Mouse (Mus musculus): ENCODE data around the gene Nhsl2. TPM values are rescaled to one million over a fixed set of nuclear protein-coding genes. Genes with fewer than 3 reads are reported as not detected.
A peak's percentile ranks its signal among the peaks of the same experiment; 100 is the strongest.

Gene Nhsl2
- polyA plus RNA-seq, 1 experiment from 2014 or later, result 0.76 TPM

GRCm38 (mm10) chrX:102073605-102074325, 224.6 kb downstream of the Nhsl2 start:
- 73% methylated on average over 14 of the region's 14 CpGs for WGBS (ENCODE audit: insufficient replicate concordance)
- Histone ChIP-seq H3K4me1 (replicated peaks) (no peaks in the 10 kb centered on the region), H3K9me3 (replicated peaks) (no peaks in the 10 kb centered on the region), H3K27ac (no peak overlapping the region), H3K36me3 (no peaks in the 10 kb centered on the region), H3K4me3 (replicated peaks) (no peak overlapping the region), H3K9ac (no peak overlapping the region), H3K4me2 (no peak overlapping the region), H3K27me3 (peaks cover 42% of the 10 kb centered on the region)
- DNase-seq (no peak), ATAC-seq (ENCODE audit: low read depth) (no peak)

- Histone ChIP-seq H3K36me3 (no peaks in the 10 kb centered on the region), H3K4me3 (replicated peaks) (no peak overlapping the region), H3K4me1 (replicated peaks) (no peaks in the 10 kb centered on the region), H3K27me3 (peaks cover 37% of the 10 kb centered on the region), H3K27ac (no peak overlapping the region), H3K9me3 (replicated peaks) (no peaks in the 10 kb centered on the region), H3K9ac (no peak overlapping the region), H3K4me2 (no peak overlapping the region)
- DNase-seq, result no peak
- 70% methylated on average over 5 of the region's 5 CpGs for WGBS (ENCODE audit: insufficient replicate concordance)
- no peak for ATAC-seq (ENCODE audit: low read depth)
These were observed 225.2 kb downstream of the Nhsl2 start for GRCm38 (mm10) chrX:102074435-102074834.

- H3K9me3 ChIP-seq (replicated peaks), result no peaks in the 10 kb centered on the region
- peaks cover 30% of the 10 kb centered on the region for H3K27me3 ChIP-seq
These were observed 226.0 kb downstream of the Nhsl2 start for GRCm38 (mm10) chrX:102075158-102075557.

GRCm38 (mm10) chrX:102076886-102077765, 227.9 kb downstream of the Nhsl2 start:
- Histone ChIP-seq H3K9me3 (replicated peaks) (no peaks in the 10 kb centered on the region), H3K4me2 (no peak overlapping the region), H3K9ac (no peak overlapping the region), H3K36me3 (no peaks in the 10 kb centered on the region), H3K27ac (no peak overlapping the region), H3K4me1 (replicated peaks) (no peaks in the 10 kb centered on the region), H3K4me3 (replicated peaks) (no peak overlapping the region), H3K27me3 (peaks cover 10% of the 10 kb centered on the region)
- 61% methylated on average over 7 of the region's 7 CpGs for whole genome bisulfite sequencing (ENCODE audit: insufficient replicate concordance)
- DNase-seq (no peak), ATAC-seq (ENCODE audit: low read depth) (no peak)

More at GRCm38 (mm10) chrX:102075158-102075557, 226.0 kb downstream of the Nhsl2 start:
- H3K9ac ChIP-seq, result no peak overlapping the region
- no peaks in the 10 kb centered on the region for H3K4me1 ChIP-seq (replicated peaks)
- no peak overlapping the region for H3K27ac ChIP-seq
- DNase-seq (no peak), ATAC-seq (ENCODE audit: low read depth) (no peak)
- 77% methylated on average over 4 of the region's 4 CpGs for WGBS (ENCODE audit: insufficient replicate concordance)
- H3K4me3 ChIP-seq (replicated peaks), result no peak overlapping the region
- no peak overlapping the region for H3K4me2 ChIP-seq
- no peaks in the 10 kb centered on the region for H3K36me3 ChIP-seq

- no peak overlapping the region for H3K27ac ChIP-seq
- H3K4me2 ChIP-seq, result no peak overlapping the region
- H3K4me3 ChIP-seq (replicated peaks), result no peak overlapping the region
- H3K9ac ChIP-seq, result no peak overlapping the region
- no peaks in the 10 kb centered on the region for H3K9me3 ChIP-seq (replicated peaks)
- no peak for DNase-seq
- 66% methylated on average over 10 of the region's 10 CpGs for WGBS (ENCODE audit: insufficient replicate concordance)
- no peaks in the 10 kb centered on the region for H3K4me1 ChIP-seq (replicated peaks)
- H3K27me3 ChIP-seq, result peaks cover 6% of the 10 kb centered on the region; the same call in 1 of the 2 replicates
- no peaks in the 10 kb centered on the region for H3K36me3 ChIP-seq
- no peak for ATAC-seq (ENCODE audit: low read depth)
These were observed 231.9 kb downstream of the Nhsl2 start for GRCm38 (mm10) chrX:102081076-102081475.

GRCm38 (mm10) chrX:102081573-102082279, 232.5 kb downstream of the Nhsl2 start:
- Histone ChIP-seq H3K27ac (no peak overlapping the region), H3K27me3 (peaks cover 6% of the 10 kb centered on the region; the same call in 1 of the 2 replicates), H3K4me2 (no peak overlapping the region), H3K4me3 (replicated peaks) (no peak overlapping the region), H3K9ac (no peak overlapping the region), H3K4me1 (replicated peaks) (no peaks in the 10 kb centered on the region), H3K9me3 (replicated peaks) (no peaks in the 10 kb centered on the region), H3K36me3 (no peaks in the 10 kb centered on the region)
- no peak for ATAC-seq (ENCODE audit: low read depth)
- DNase-seq, result no peak
- WGBS (ENCODE audit: insufficient replicate concordance), result 67% methylated on average over 7 of the region's 7 CpGs

- DNase-seq (no peak), ATAC-seq (ENCODE audit: low read depth) (no peak)
- H3K27me3 ChIP-seq, result peaks cover 6% of the 10 kb centered on the region; the same call in 1 of the 2 replicates
- no peak overlapping the region for H3K9ac ChIP-seq
- H3K4me1 ChIP-seq (replicated peaks), result no peaks in the 10 kb centered on the region
- H3K4me2 ChIP-seq, result no peak overlapping the region
- WGBS (ENCODE audit: insufficient replicate concordance), result 53% methylated on average over 5 of the region's 5 CpGs
- H3K27ac ChIP-seq, result no peak overlapping the region
- H3K4me3 ChIP-seq (replicated peaks), result no peak overlapping the region
- H3K36me3 ChIP-seq, result no peaks in the 10 kb centered on the region
- H3K9me3 ChIP-seq (replicated peaks), result no peaks in the 10 kb centered on the region
These were observed 233.2 kb downstream of the Nhsl2 start for GRCm38 (mm10) chrX:102082340-102082739.

GRCm38 (mm10) chrX:102085798-102086443, 236.7 kb downstream of the Nhsl2 start:
- DNase-seq, result no peak
- Histone ChIP-seq H3K36me3 (no peaks in the 10 kb centered on the region), H3K27me3 (peaks cover 6% of the 10 kb centered on the region; the same call in 1 of the 2 replicates), H3K4me2 (no peak overlapping the region), H3K27ac (no peak overlapping the region), H3K4me3 (replicated peaks) (no peak overlapping the region), H3K9ac (no peak overlapping the region), H3K9me3 (replicated peaks) (no peaks in the 10 kb centered on the region), H3K4me1 (replicated peaks) (no peaks in the 10 kb centered on the region)
- peak; percentile 54 for ATAC-seq (ENCODE audit: low read depth)
- WGBS (ENCODE audit: insufficient replicate concordance), result 55% methylated on average over 8 of the region's 8 CpGs

GRCm38 (mm10) chrX:102090605-102091004, 241.4 kb downstream of the Nhsl2 start:
- 62% methylated on average over 3 of the region's 3 CpGs for WGBS (ENCODE audit: insufficient replicate concordance)
- H3K9me3 ChIP-seq (replicated peaks), result no peaks in the 10 kb centered on the region
- no peaks in the 10 kb centered on the region for H3K36me3 ChIP-seq
- H3K27me3 ChIP-seq, result peaks cover 4% of the 10 kb centered on the region; the same call in 1 of the 2 replicates
- H3K9ac ChIP-seq, result no peak overlapping the region
- DNase-seq (no peak), ATAC-seq (ENCODE audit: low read depth) (no peak)
- no peak overlapping the region for H3K27ac ChIP-seq
- no peaks in the 10 kb centered on the region for H3K4me1 ChIP-seq (replicated peaks)
- no peak overlapping the region for H3K4me3 ChIP-seq (replicated peaks)
- no peak overlapping the region for H3K4me2 ChIP-seq

GRCm38 (mm10) chrX:102094381-102094904, 245.3 kb downstream of the Nhsl2 start:
- Histone ChIP-seq H3K36me3 (no peaks in the 10 kb centered on the region), H3K9me3 (replicated peaks) (no peaks in the 10 kb centered on the region), H3K27me3 (peaks cover 4% of the 10 kb centered on the region; the same call in 1 of the 2 replicates), H3K4me1 (replicated peaks) (no peaks in the 10 kb centered on the region), H3K9ac (no peak overlapping the region), H3K4me2 (no peak overlapping the region), H3K27ac (no peak overlapping the region), H3K4me3 (replicated peaks) (no peak overlapping the region)
- no peak for DNase-seq
- no peak for ATAC-seq (ENCODE audit: low read depth)
- 53% methylated on average over 7 of the region's 7 CpGs for WGBS (ENCODE audit: insufficient replicate concordance)

Data from liver, embryonic 13.5 days (tissue).